In genomic region chr11:72078056-72078455, GRCm38 (mm10) we compare ENCODE assay signal across 16 mouse cellular contexts. TPM values are rescaled to one million over a fixed set of nuclear protein-coding genes. Genes with fewer than 3 reads are reported as not detected.
DNase-seq lines count a peak whose midpoint lies in the region; ATAC-seq and TF ChIP-seq lines count a peak whose summit lies in the region.
"Had no signal": no experiment of that assay in that cellular context is flagged by ENCODE, and none has a peak within 500 bp of the region (broad histone marks: within the 10 kb centered on the region; RNA-seq: fewer than 3 reads in every experiment).

No protein-coding gene starts in this region.

- peak overlapping the region; percentile 32; the same call in 1 of the 2 replicates for H3K27ac ChIP-seq in forebrain, embryonic 15.5 days (replicated peaks)
- H3K27ac ChIP-seq in forebrain, embryonic 11.5 days (ENCODE audit: low read depth, low read length), result no peak overlapping the region
- H3K27ac ChIP-seq in lung, postnatal 0 days (ENCODE audit: low read length), result no peak overlapping the region
- H3K27ac ChIP-seq: embryonic facial prominence, embryonic 13.5 days; liver, embryonic 14.5 days; midbrain, embryonic 10.5 days had no signal

- no peak for TF ChIP-seq EP300 in lung, postnatal 0 days (IDR thresholded peaks at IDR 0.05)

- H3K4me1 ChIP-seq in forebrain, embryonic 15.5 days, result peaks cover 22% of the 10 kb centered on the region
- no peaks in the 10 kb centered on the region for H3K4me1 ChIP-seq in forebrain, embryonic 11.5 days (replicated peaks; ENCODE audit: control insufficient read depth, insufficient read depth, low read length)
- no peaks in the 10 kb centered on the region for H3K4me1 ChIP-seq in lung, postnatal 0 days (ENCODE audit: insufficient read depth, low read depth, low read length)
- H3K4me1 ChIP-seq: embryonic facial prominence, embryonic 13.5 days had no signal

- no peaks in the 10 kb centered on the region for H3K9me3 ChIP-seq in forebrain, embryonic 15.5 days
- no peaks in the 10 kb centered on the region for H3K9me3 ChIP-seq in forebrain, embryonic 11.5 days (ENCODE audit: control insufficient read depth, low read length)
- no peaks in the 10 kb centered on the region for H3K9me3 ChIP-seq in lung, postnatal 0 days (ENCODE audit: low read length)
- H3K9me3 ChIP-seq: embryonic facial prominence, embryonic 13.5 days; forebrain, embryonic 13.5 days; midbrain, embryonic 10.5 days had no signal

- no peak for ATAC-seq in forebrain, embryonic 15.5 days (replicated peaks)
- no peak for ATAC-seq in forebrain, embryonic 11.5 days (replicated peaks; ENCODE audit: low FRiP score)
- no peak for ATAC-seq in lung, postnatal 0 days
- ATAC-seq: forebrain, embryonic 13.5 days had no signal

- no peak for TF ChIP-seq POLR2A in brain, embryonic 14.5 days (IDR thresholded peaks at IDR 0.05; ENCODE audit: borderline replicate concordance, extremely low read depth, insufficient read depth, insufficient read length, poor library complexity, severe bottlenecking)

- H3K27me3 ChIP-seq in forebrain, embryonic 15.5 days, result no peaks in the 10 kb centered on the region
- no peaks in the 10 kb centered on the region for H3K27me3 ChIP-seq in forebrain, embryonic 11.5 days (ENCODE audit: control insufficient read depth, insufficient read depth, low read length)
- H3K27me3 ChIP-seq in lung, postnatal 0 days (replicated peaks; ENCODE audit: insufficient read depth, low read length), result no peaks in the 10 kb centered on the region
- H3K27me3 ChIP-seq: embryonic facial prominence, embryonic 13.5 days; forebrain, embryonic 13.5 days had no signal

- no peak overlapping the region for H3K9ac ChIP-seq in forebrain, embryonic 15.5 days (replicated peaks)
- no peak overlapping the region for H3K9ac ChIP-seq in forebrain, embryonic 11.5 days (ENCODE audit: low read length)
- no peak overlapping the region for H3K9ac ChIP-seq in lung, postnatal 0 days (replicated peaks; ENCODE audit: low read depth)
- H3K9ac ChIP-seq: embryonic facial prominence, embryonic 13.5 days; forebrain, embryonic 13.5 days; liver, embryonic 14.5 days had no signal

- no peak for DNase-seq in forebrain, embryonic 11.5 days (ENCODE audit: low spot score)
- DNase-seq in lung, postnatal 0 days (ENCODE audit: low spot score), result no peak
- no peak for DNase-seq in lung, postnatal 14 days
- DNase-seq in ES-CJ7 (ENCODE audit: low read depth, low spot score), result peak; percentile 37
- peak; percentile 33 for DNase-seq in brain, embryonic 14.5 days (ENCODE audit: low read depth)
- no peak for DNase-seq in thymus, postnatal 36 days
- DNase-seq in frontal cortex, postnatal 36 days (ENCODE audit: low spot score in 2 of 2), result no peak
- DNase-seq: heart, postnatal 36 days had no signal

- WGBS in forebrain, embryonic 15.5 days, result 38% methylated on average over 3 of the region's 3 CpGs
- WGBS in forebrain, embryonic 11.5 days, result 40% methylated on average over 3 of the region's 3 CpGs
- 36% methylated on average over 3 of the region's 3 CpGs for WGBS in lung, postnatal 0 days

- peak; percentile 23; the same call in 1 of the 2 replicates for TF ChIP-seq CTCF in lung, postnatal 0 days (IDR thresholded peaks at IDR 0.05)
- peak; percentile 2; the same call in 1 of the 2 replicates for TF ChIP-seq CTCF in brain, embryonic 14.5 days (IDR thresholded peaks at IDR 0.05; ENCODE audit: borderline replicate concordance, extremely low read depth, insufficient read depth, insufficient read length)

- H3K4me2 ChIP-seq in forebrain, embryonic 15.5 days (replicated peaks), result no peak overlapping the region
- no peak overlapping the region for H3K4me2 ChIP-seq in forebrain, embryonic 11.5 days (ENCODE audit: low read depth, low read length, severe bottlenecking)
- no peak overlapping the region for H3K4me2 ChIP-seq in lung, postnatal 0 days (replicated peaks; ENCODE audit: low read depth, low read length)
- H3K4me2 ChIP-seq: embryonic facial prominence, embryonic 13.5 days; forebrain, embryonic 13.5 days had no signal

- H3K4me3 ChIP-seq in forebrain, embryonic 15.5 days, result no peak overlapping the region
- H3K4me3 ChIP-seq in forebrain, embryonic 11.5 days (ENCODE audit: low read depth, low read length), result no peak overlapping the region
- no peak overlapping the region for H3K4me3 ChIP-seq in lung, postnatal 0 days (ENCODE audit: low read depth, low read length)
- H3K4me3 ChIP-seq: embryonic facial prominence, embryonic 13.5 days; forebrain, embryonic 13.5 days; midbrain, embryonic 10.5 days; myocyte had no signal

- H3K36me3 ChIP-seq in forebrain, embryonic 15.5 days, result no peaks in the 10 kb centered on the region
- no peaks in the 10 kb centered on the region for H3K36me3 ChIP-seq in forebrain, embryonic 11.5 days (ENCODE audit: control insufficient read depth, insufficient read depth, low read length)
- H3K36me3 ChIP-seq in lung, postnatal 0 days (ENCODE audit: insufficient read depth, low read length), result no peaks in the 10 kb centered on the region
- H3K36me3 ChIP-seq: embryonic facial prominence, embryonic 13.5 days; G1E; midbrain, embryonic 10.5 days had no signal

RNA-seq across cellular contexts. Expression of gene Pimreg, which starts 36.2 kb away (rescaled TPM):
- 80.9 and 88.0 TPM in 2 replicates for polyA plus RNA-seq in forebrain, embryonic 15.5 days (2015; fragmentation: Nextera tagmentation; extraction: Ambion mirVana)
- 228 and 241 TPM in 2 replicates for polyA plus RNA-seq in forebrain, embryonic 11.5 days (2014; fragmentation: Nextera tagmentation; extraction: Ambion mirVana)
- 6.1 and 7.3 TPM in 2 replicates for polyA plus RNA-seq in lung, postnatal 0 days (2015; fragmentation: Nextera tagmentation; extraction: Ambion mirVana)
- polyA plus RNA-seq in brain, embryonic 14.5 days (2012; rRNA removed), result 29.9 and 53.4 TPM in 2 replicates
- polyA plus RNA-seq: G1E had no signal

RNA-seq across cellular contexts. Expression of gene Aipl1, which starts 40.7 kb away (rescaled TPM):
- 0.23 and 0.42 TPM in 2 replicates for polyA plus RNA-seq in forebrain, embryonic 15.5 days (2015; fragmentation: Nextera tagmentation; extraction: Ambion mirVana)
- polyA plus RNA-seq in forebrain, embryonic 11.5 days (2014; fragmentation: Nextera tagmentation; extraction: Ambion mirVana), result 0.20 and 0.41 TPM in 2 replicates
- 0.27 and 0.30 TPM in 2 replicates for polyA plus RNA-seq in lung, postnatal 0 days (2015; fragmentation: Nextera tagmentation; extraction: Ambion mirVana)
- 0.30 and 0.38 TPM in 2 replicates for polyA plus RNA-seq in brain, embryonic 14.5 days (2012; rRNA removed)
- polyA plus RNA-seq: G1E; large intestine, adult 2 months had no signal

RNA-seq across cellular contexts. Expression of gene Pitpnm3, which starts 57.5 kb away (rescaled TPM):
- 1.4 and 1.8 TPM in 2 replicates for polyA plus RNA-seq in forebrain, embryonic 15.5 days (2015; fragmentation: Nextera tagmentation; extraction: Ambion mirVana)
- polyA plus RNA-seq in forebrain, embryonic 11.5 days (2014; fragmentation: Nextera tagmentation; extraction: Ambion mirVana), result 0.20 and 0.43 TPM in 2 replicates
- 8.3 and 8.5 TPM in 2 replicates for polyA plus RNA-seq in lung, postnatal 0 days (2015; fragmentation: Nextera tagmentation; extraction: Ambion mirVana)
- 8.2 and 13.0 TPM in 2 replicates for polyA plus RNA-seq in brain, embryonic 14.5 days (2012; rRNA removed)

Comparison
In these comparisons a context has a peak if more than half of its experiments do, and no peak if none do; other contexts are left out.
1. DNase-seq: peak in ES-CJ7 (single experiment) and brain, embryonic 14.5 days (single experiment); none in forebrain, embryonic 11.5 days (single experiment), lung, postnatal 0 days (single experiment), lung, postnatal 14 days (single experiment), thymus, postnatal 36 days (0 of 2) and frontal cortex, postnatal 36 days (0 of 2).